Mouse (Mus musculus) embryo, embryonic 11.5 days (tissue): ENCODE measurements around the gene 1500011B03Rik.
A peak's percentile ranks its signal among the peaks of the same experiment; 100 is the strongest.
"Not testable (repeated sequence)": the region's sequence is repeated elsewhere in the genome, so short reads cannot be mapped to it uniquely, and the experiment has no call there.

ENCODE experiments used
- DNase-seq: peaks from one replicate; pipeline ENCODE4 v3.0.0-alpha.2; 2012; ENCODE audit warnings: low read depth, low spot score

The 1500011B03Rik gene

DNA sequence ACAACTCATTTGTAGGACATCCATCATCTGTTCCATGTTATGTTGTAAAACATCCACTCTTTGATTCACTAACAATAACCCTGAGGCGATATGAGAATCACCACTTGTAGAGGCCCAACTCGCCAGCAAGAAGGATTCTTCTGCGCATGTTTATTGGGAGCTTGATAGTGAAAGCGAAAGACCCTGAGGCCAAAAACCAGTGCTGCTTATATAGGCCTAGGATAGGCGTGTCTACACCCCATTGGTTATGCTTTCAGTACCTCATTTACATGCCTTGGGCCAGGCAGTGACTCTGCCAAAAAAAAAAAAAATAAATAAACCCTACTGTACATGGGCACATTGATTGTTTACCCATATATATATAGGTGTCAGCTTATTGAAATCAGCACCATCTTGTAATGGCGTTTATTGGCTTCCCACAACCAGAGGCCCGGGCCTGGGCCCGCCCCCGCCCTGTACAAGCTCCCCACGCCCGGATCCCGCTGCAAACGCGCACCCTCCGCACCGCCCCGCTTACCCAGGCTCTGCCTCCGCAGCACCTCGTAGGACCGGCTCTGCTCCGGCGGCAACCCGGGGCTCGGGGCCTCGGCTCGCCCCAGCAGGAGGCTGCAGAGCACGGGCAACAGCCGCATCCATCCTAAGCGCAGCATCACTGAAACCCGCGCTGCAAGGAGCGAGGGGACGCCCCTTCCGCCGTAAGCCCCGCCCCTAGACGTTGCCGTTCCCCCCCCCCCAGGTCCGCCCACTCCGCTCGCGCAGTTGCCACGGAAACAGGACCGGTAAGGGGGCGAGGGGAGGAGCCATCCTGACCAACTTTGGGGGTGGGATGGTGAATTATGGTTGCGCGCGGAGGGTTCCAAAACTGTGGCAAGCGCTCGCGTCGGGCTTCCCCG lies at the start of gene 1500011B03Rik:
Gene 1500011B03Rik (minus strand): TSS at position 673 of the 893 bp plus-strand sequence.
- peak; percentile 75 for DNase-seq

DNA sequence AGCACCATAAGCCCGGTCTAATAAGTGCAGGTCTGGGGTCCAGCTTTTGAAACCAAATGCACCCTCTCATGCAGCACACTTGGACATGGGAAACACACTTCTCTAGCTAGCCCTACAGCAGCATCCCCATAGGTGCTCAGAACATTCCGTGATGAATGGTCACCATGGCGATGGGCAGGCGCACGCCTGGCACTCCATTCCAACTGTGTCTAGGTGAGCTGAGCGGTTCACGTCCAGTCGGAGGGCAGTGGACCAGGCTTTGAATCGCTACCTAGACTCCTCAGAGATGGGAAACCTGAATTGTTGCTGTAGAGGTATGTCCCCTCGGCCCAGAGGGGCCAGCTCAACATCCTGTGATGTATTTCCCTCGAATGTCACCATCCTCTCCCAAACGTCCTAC lies 42.0 kb upstream of the 1500011B03Rik start:
- DNase-seq = no peak

DNA sequence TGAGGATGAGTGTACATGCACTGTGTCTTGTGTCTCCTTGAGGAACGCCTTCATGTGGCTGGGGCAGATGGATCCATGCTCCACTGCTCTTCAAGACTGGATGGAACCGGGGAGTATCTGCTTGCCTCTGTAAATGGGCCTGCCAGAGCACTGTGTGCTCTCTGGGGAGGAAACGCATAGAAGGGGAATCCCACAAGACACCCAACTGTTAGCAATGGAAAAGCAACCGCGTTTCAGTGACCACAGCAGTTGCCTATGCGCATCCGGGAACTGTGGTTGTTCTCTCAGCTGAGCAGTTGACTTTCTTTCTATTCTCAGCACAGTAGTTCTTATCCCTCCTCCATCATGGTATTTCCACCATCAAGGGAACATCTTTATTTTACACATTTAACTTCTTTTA lies 41.5 kb upstream of the 1500011B03Rik start:
- no peak for DNase-seq

DNA sequence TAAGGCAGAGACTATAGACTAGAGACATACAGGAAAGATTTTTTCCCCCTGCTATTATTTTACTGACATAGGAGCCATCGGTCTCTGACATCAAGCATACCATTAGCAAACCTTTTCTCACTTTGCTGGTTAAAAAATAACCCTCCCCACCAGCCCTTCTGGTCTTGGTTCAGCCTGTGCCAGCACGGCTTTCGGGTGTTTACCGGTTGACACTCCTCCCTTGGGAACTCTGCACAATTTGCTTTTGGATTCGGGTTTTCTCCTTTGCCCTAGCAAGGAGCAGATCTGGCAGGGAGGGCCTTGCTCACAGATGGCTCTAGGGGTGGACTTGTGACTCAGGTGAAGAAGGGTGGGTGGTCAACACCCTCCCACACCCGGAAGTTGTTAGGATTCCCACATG lies 38.5 kb upstream of the 1500011B03Rik start:
- no peak for DNase-seq

DNA sequence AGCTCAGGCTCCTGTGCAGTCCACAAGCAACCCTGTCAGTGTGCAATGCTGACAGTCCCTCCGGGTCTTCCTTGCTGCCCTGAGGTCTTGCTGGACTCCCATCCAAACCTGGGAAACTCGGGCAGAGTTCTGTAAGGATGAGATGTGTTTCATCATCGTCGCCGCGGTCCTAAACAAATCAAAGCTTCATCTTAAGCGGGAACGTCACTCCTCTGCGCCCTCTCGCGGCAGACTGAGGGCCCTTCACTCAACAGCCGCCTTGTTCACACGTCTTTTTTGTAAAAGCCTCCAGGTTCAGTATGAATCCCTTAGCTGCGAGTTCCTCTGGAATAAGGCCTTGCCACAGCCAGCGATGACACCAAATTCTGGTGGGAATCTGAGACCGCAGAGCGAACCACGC lies 36.0 kb upstream of the 1500011B03Rik start:
- peak; percentile 72 for DNase-seq

DNA sequence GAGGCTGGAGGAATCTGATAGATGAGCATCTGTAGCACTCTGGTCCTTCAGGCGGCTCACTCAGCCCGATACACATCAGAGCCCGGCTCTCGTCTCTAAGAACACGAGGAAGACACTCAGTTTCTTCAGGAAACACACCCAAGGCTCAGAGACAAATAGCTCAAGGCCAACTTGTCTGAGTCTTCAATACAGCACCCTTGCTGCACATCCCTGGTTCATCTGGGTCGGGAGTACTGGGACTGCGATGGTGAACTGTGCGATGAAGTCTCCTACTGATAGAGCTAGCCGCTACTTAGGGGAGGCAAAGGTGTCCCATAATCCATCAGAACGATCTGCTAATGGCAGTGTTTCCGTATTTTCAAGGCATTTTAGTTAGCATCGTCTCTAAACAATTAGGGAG lies 35.3 kb upstream of the 1500011B03Rik start, which contains the start of gene Gm9936:
Gene Gm9936 (minus strand): TSS at position 101 of the 400 bp plus-strand sequence.
- no peak for DNase-seq

DNA sequence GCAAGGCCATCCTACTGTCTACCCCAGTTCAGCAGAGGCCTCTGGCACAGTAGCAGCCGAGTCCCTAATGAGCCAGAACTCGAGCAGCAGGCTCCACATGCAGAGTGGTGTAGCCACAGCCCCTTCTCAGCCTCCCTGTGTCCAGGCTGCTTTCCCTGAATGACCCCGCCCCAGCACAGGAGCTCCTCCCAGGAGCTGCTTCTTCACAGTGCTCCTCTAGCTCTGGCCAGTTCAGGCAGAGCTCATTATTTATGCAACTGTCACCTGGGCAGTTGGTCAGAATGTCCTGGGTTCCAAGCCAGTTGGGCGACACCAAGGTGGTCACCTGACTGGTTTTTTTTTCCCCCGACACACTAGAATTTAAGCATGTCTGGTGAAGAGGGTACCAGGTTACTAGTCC lies 30.1 kb upstream of the 1500011B03Rik start, which contains the start of gene 4930519G04Rik:
Gene 4930519G04Rik (plus strand): TSS at position 301 of the 400 bp plus-strand sequence.
- not testable (repeated sequence) for DNase-seq

DNA sequence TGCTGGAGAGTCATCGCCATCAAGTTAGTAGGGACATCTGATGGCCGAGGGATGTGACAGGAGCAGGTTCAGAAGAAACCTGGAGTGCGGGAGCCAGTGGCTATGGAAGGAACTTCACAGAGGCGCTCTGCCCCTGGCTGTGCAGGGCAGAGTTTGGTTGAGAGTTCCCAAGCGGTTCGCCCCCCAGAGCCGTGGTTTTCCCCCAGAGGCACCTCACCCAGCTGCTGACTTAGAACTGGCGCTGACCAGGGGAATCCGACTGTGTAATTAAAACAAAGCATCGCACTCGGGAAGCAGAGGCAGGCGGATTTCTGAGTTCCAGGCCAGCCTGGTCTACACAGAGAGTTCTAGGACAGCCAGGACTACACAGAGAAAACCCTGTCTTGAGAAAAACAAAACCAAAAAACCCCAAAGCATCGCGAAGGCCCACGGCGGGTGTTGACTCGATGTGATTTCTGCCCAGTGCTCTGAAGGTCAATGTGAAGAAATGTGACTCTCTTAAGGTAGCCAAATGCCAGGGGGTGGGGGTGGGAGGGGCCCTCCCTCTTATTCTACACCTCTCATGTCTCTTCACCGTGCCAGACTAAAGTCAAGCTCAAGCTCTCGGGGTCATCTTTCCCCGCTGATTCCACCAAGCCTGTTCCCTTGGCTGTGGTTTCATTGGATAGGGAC lies 28.4 kb upstream of the 1500011B03Rik start:
- no peak for DNase-seq

DNA sequence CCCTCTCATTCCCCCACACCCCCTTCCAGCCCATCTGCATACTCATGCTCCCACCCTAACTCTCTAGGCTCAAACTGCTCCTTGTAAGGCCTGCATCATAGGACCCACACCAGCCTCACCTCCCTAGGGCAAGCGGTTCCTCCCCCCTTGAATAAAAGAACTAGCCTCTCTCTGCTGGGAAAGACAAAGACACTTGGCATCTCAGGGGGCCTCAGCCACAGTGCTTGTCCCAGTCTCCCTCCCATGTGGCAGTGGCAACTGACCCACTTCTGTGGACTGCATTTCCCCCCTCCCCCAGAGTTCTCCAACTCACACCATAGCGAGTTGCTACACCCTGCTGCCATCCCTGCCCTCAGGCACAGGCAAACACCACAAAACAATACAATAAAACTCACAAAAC lies 21.1 kb upstream of the 1500011B03Rik start:
- not testable (repeated sequence) for DNase-seq

DNA sequence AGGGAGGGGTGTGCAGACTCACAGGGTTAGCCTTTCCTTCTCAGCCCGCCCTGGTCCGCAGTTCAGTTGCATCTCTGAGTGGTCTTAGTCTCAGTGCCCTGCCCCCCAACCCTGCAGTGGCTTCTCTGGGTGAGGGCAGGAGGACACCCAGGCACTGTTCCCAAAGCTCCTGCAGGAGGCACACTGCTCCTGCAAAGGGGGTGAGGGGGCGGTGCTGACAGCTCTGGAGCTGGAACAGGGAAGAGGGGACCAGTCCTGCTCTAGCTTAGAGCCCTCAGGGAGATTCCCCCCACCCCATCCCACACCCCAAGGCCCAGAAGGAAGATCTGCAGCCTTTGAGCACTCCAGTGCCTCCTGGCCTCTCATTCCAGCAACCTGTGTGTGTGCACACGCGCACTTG lies 19.4 kb upstream of the 1500011B03Rik start:
- no peak for DNase-seq

DNA sequence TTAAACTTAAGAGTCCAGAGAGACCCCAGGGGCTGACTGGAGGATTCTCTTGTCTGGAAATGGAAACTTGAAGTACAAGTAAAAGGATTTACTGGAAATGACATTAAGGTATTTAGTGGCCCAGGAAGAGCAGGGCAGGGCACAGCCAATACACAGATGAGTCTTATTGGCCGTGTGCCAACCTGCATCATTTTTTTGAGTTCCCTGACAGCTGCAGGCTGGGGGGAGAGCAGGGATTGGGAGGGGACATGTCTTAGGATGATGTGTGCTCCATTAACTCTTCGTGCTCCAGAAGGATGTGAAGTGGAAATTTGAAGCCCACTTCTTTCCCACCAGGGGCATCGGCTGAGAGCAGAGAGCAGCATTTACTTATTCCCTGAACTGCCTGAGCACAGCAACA lies 18.9 kb upstream of the 1500011B03Rik start:
- DNase-seq = peak; percentile 27

DNA sequence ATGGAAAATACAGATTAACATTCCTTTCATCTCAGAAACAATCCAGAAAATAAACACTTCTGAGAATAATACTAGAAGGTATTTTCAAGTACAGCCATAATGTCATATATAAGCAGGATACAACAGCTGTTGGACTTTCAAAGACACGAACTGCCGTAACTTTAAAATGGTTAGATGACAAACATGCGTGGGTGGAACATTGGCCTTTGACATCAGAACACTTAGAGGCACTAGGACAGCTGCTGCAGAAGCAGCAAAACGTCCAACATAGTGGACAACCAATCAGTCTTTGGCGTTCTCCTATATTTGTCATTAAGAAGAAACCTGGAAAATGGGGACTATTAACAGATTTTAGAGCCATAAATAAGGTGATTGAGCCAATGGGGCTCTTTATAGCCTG lies 17.2 kb upstream of the 1500011B03Rik start:
- not testable (repeated sequence) for DNase-seq

DNA sequence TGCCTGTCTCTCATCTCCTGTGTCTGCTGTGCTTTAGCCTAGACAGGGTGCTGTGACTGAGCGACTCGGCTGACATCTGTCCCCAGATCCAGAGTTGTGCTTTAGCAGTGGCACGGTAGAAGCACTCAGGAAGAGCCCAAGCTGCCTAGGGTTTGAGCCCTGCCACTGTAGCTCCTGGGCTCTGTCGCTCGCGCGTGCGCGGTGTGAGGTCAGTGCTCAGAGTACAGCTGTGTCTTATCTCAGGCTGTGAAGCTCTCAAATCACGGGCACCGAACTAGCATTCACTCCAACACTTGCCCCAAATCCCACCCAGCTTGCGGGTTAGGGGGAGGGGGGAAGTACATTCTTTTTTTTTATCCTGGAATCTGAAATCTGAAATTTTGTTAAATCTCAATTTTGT lies 13.6 kb upstream of the 1500011B03Rik start:
- DNase-seq = no peak

DNA sequence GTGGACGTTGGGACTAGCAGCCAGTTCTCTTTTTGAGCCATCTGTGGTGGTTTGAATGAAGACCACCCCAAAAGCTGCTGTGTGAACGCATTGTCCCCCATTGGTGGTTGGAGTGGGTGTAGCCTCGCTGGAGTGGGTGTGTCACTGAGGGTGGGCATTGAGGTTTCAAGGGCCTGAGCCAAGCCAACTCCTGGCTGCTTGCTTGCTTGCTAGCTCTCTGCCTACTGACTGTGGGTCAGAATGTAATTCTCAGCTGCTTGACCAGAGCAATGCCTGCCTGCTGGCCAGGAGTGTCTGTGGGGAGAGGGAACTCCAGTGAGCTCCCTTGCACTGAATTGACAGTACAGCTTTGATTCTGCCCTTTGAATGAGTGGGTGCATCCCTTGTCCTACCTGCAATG lies 6.5 kb upstream of the 1500011B03Rik start:
- no peak for DNase-seq

DNA sequence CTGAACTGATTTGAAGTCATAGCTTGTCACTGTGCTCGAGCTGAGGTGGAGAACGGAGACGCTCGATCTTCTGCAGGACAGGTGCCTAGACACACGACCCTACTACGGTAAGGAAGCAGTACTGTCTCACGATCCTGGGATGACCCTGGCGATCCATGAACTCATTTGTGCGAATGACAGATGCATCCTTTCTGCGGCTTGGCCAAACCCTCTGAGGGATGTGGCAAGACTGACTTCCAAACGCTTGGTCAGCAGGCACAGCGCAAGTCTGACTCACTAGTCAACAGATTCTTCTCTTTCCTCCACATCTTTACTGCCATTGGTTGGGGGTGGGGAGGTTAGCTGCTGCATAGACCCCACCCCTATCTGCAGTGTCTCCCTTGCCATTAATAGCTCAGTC lies 4.2 kb upstream of the 1500011B03Rik start:
- DNase-seq = no peak

DNA sequence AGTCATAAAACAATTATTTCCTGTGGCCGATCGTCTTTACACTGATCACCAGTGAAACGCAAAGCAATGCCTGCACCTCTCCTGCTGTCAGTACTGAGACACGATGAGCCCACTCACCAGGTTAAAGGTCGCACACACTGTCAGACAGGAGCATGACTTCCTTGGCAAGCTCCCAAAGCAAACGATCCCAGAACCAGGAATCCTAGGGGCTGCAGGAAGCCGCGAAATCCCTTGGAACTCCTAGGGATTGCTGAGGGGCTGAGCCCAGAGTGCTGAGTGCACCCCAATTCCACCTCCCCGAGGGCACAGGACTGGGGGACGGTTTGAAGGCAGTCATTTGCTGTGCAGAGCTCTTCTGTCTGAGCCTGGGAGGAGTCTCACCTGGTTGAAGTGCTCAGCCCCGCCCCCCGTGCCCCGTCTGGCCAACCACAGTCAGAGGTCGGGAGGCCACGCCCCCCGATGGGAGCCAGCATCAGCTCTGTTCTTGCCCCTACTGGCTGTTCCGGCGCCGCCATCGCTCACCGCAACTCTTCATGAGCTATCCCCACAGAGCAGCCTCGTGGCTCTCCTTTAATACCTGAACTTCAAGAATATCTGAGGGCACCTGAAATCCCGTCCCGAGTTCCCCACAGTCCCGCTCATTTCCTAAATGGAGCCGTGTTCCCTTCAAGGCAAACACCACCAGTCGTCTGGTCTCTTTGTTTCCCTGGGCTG lies 2.9 kb upstream of the 1500011B03Rik start:
- peak; percentile 89 for DNase-seq

DNA sequence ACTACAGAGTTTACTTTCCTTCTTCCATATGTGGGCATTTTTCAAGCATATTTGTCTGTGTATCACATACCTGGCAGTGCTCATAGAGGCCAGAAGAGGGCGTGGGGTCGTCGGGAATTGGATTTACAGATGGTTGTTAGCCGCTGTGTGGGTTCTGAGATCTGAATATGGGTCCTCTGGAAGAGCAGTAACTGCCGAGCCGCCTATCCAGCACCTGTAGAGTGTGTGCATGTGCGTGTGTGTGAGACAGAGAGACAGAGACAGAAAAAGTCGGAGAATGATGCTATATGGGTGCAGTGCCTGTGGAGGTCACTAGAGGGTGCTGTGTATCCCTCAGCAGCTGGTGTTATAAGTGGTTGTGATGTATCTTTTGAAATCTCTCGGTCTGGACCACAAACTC lies 929 bp upstream of the 1500011B03Rik start:
- DNase-seq = no peak

DNA sequence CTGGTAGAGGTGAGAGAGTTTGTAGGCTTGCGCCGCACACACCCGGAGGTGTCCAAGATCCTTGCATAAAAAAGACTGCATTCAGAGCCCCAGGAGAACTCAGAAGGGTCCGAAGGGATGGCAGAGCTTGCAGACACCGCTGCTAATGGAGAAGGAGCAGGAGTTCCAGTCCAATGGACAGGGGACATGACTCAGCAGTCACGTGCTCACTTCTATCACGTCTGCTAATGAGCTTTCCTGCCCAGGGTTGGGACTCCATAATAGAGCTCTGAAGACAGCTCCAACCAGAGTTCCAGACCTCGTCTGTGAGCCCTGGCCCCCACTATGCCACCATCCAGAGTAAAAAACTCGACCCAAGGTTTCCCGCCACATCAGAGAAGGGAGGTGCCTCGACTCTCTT lies 5.1 kb downstream of the 1500011B03Rik start:
- DNase-seq = no peak

DNA sequence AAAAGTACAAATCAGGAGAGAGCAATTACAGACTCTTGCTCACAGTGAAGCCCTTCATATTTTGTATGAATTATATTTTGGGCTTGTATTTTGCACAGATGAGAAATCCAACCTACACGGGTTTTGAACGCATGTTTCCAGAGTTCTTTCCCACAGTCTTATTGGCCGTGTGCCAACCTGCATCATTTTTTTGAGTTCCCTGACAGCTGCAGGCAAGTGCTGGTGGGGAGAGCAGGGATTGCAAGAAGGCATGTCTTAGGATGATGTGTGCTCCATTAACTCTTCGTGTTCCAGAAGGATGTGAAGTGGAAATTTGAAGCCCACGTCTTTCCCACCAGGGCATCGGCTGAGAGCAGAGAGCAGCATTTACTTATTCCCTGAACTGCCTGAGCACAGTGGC lies 6.7 kb downstream of the 1500011B03Rik start:
- no peak for DNase-seq

DNA sequence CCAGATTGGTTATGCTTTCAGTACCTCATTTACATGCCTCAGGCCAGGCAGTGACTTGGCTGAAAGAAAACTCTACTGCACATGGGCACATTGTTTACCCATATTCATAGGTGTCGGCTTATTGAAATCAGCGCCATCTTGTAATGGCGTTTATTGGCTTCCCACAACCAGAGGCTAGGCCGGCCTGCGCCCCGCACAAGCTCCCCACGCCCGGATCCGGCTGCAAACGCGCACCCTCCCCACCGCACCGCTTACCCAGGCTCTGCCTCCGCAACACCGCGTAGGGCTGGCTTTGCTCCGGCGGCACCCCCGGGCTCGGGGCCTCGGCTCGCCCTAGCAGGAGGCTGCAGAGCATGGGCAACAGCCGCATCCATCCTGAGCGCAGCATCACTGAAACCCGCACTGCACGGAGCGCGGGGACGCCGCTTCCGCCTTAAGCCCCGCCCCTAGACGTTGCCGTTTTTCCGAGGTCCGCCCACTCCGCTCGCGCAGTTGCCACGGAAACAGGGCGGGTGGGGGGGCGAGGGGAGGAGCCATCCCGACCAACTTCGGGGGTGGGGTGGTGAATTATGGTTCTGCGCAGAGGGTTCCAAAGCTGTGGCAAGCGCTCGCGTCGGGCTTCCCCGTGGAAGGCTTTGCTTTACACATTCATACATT lies 9.6 kb downstream of the 1500011B03Rik start:
- DNase-seq = peak; percentile 84

DNA sequence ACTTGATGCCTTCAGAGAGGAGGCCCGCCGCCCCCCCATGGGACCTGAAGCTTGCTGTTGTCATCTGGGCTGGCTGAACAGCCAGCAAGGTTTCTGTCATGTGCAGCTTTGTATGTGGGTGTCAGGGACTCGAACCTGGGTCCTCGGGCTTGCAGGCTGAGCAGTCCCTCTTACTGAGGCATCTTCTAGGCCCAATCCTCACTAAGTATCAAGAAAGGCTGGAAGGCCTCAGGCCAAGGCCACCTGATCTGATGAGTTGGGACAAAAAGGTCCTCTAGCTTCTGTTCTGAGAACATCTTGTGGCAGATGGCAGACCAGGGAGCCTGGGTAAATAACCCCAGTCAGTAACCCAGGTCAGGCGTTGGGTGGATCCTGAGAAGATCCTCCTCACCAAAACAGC lies 13.4 kb downstream of the 1500011B03Rik start:
- no peak for DNase-seq
